Mouse (Mus musculus): Measurements from ENCODE around the gene Yju2. TPM values are rescaled to one million over a fixed set of nuclear protein-coding genes. Genes with fewer than 3 reads are reported as not detected.
A peak's percentile ranks its signal among the peaks of the same experiment; 100 is the strongest.

The Yju2 gene
- polyA plus RNA-seq, 1 experiment: 17.3 TPM

DNA sequence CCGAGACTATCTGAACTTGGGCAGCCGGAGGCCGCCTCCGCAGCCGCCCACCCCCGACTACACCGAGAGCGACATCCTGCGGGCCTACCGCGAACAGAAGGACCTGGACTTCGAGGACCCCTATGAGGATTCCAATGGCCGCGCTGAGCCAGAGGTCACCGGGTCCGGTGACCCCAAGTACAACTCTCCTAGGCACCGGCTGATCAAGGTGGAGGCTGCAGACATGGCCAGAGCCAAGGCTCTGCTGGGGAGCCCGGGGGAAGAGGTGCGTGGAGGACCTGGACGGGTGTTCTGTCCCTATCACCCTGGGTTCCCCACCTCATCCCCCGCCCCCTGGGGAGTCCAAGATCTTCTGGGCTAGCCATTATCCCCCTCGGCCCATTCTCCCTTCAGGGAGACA is 12.6 kb downstream of the Yju2 start:
- 56% methylated on average over 22 of the region's 22 CpGs for WGBS
- peaks cover 7% of the 10 kb centered on the region; the same call in 1 of the 2 replicates for H3K27me3 ChIP-seq (ENCODE audit: control insufficient read depth, insufficient read depth, low read length)
- no peak overlapping the region for H3K27ac ChIP-seq (ENCODE audit: control insufficient read depth, insufficient read depth, low read length)

DNA sequence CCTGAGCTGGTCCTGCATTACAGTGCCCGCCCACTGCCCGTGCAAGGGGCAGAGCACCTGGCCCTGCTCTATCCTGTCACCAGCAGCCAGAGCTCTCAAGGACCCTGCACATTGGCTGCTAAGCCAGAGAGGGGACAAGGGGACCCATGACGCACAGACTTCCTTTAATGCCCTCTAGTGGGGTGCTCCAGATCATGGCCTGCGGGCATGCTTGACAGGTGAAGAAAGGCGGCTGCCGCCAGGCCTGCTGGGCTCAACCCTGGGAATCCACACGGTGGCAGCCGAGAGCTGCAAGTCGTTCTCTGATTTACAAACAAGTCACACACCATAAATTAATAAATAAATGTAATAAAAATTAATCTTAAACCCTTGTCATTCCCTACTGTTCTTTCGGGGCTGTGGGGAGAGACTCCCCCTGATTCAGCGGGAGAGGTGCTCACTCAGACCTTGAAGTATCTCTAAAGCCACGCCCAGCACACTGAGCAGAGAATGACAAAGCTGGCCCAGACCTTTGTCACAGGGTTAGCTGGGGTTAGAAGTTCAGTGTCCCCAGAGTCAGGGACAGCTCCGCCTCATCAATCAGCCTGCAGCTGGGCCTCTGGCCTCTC is 17.5 kb downstream of the Yju2 start:
- no peaks in the 10 kb centered on the region for H3K27me3 ChIP-seq (ENCODE audit: control insufficient read depth, insufficient read depth, low read length)
- 22% methylated on average over 13 of the region's 13 CpGs for WGBS
- H3K4me1 ChIP-seq (replicated peaks; ENCODE audit: control insufficient read depth, insufficient read depth, low read length): no peaks in the 10 kb centered on the region
- H3K4me3 ChIP-seq (ENCODE audit: control insufficient read depth, insufficient read depth, low read length): no peak overlapping the region
- TF ChIP-seq POLR2A (IDR thresholded peaks at IDR 0.05; ENCODE audit: control insufficient read depth, extremely low read depth, insufficient read depth, low read length, poor library complexity) (no peak), CTCF (IDR thresholded peaks at IDR 0.05; ENCODE audit: borderline replicate concordance, control insufficient read depth, extremely low read depth, insufficient read depth, low read length, poor library complexity) (peak; percentile 69; the same call in 1 of the 2 replicates)
- peak; percentile 72 for DNase-seq
- no peak overlapping the region for H3K27ac ChIP-seq (ENCODE audit: control insufficient read depth, insufficient read depth, low read length)
- H3K36me3 ChIP-seq (ENCODE audit: control insufficient read depth, insufficient read depth, low read length): no peaks in the 10 kb centered on the region

More for the DNA sequence above, 12.6 kb downstream of the Yju2 start:
- no peak for DNase-seq
- Histone ChIP-seq H3K36me3 (ENCODE audit: control insufficient read depth, insufficient read depth, low read length) (peaks cover 7% of the 10 kb centered on the region), H3K4me3 (ENCODE audit: control insufficient read depth, insufficient read depth, low read length) (no peak overlapping the region), H3K4me1 (replicated peaks; ENCODE audit: control insufficient read depth, insufficient read depth, low read length) (no peaks in the 10 kb centered on the region)
- TF ChIP-seq CTCF (IDR thresholded peaks at IDR 0.05; ENCODE audit: borderline replicate concordance, control insufficient read depth, extremely low read depth, insufficient read depth, low read length, poor library complexity): no peak
- no peak for TF ChIP-seq POLR2A (IDR thresholded peaks at IDR 0.05; ENCODE audit: control insufficient read depth, extremely low read depth, insufficient read depth, low read length, poor library complexity)

- Histone ChIP-seq H3K4me1 (replicated peaks; ENCODE audit: control insufficient read depth, insufficient read depth, low read length) (no peaks in the 10 kb centered on the region), H3K27me3 (ENCODE audit: control insufficient read depth, insufficient read depth, low read length) (no peaks in the 10 kb centered on the region), H3K36me3 (ENCODE audit: control insufficient read depth, insufficient read depth, low read length) (no peaks in the 10 kb centered on the region), H3K4me3 (ENCODE audit: control insufficient read depth, insufficient read depth, low read length) (no peak overlapping the region), H3K27ac (ENCODE audit: control insufficient read depth, insufficient read depth, low read length) (no peak overlapping the region)
- TF ChIP-seq POLR2A (IDR thresholded peaks at IDR 0.05; ENCODE audit: control insufficient read depth, extremely low read depth, insufficient read depth, low read length, poor library complexity) (no peak), CTCF (IDR thresholded peaks at IDR 0.05; ENCODE audit: borderline replicate concordance, control insufficient read depth, extremely low read depth, insufficient read depth, low read length, poor library complexity) (no peak)
- no peak for DNase-seq
- WGBS: 80% methylated on average over 3 of the region's 3 CpGs
Measured at GRCm38 (mm10) chr17:55977301-55977700, 18.4 kb downstream of the Yju2 start.

GRCm38 (mm10) chr17:55986030-55986961 is 27.4 kb downstream of the Yju2 start, which contains the start of gene Fsd1:
Fsd1 (plus strand) TSS chr17:55986509.
- Histone ChIP-seq H3K36me3 (ENCODE audit: control insufficient read depth, insufficient read depth, low read length) (no peaks in the 10 kb centered on the region), H3K4me3 (ENCODE audit: control insufficient read depth, insufficient read depth, low read length) (no peak within 1 kb of the TSS)
- TF ChIP-seq CTCF (IDR thresholded peaks at IDR 0.05; ENCODE audit: borderline replicate concordance, control insufficient read depth, extremely low read depth, insufficient read depth, low read length, poor library complexity) (no peak), POLR2A (IDR thresholded peaks at IDR 0.05; ENCODE audit: control insufficient read depth, extremely low read depth, insufficient read depth, low read length, poor library complexity) (no peak)

GRCm38 (mm10) chr17:55990278-55990898 is 31.5 kb downstream of the Yju2 start:
- H3K4me3 ChIP-seq (ENCODE audit: control insufficient read depth, insufficient read depth, low read length): no peak overlapping the region
- DNase-seq: no peak
- no peak overlapping the region for H3K27ac ChIP-seq (ENCODE audit: control insufficient read depth, insufficient read depth, low read length)
- H3K36me3 ChIP-seq (ENCODE audit: control insufficient read depth, insufficient read depth, low read length): no peaks in the 10 kb centered on the region
- 90% methylated on average over 8 of the region's 8 CpGs for WGBS
- H3K4me1 ChIP-seq (replicated peaks; ENCODE audit: control insufficient read depth, insufficient read depth, low read length): peaks cover 18% of the 10 kb centered on the region; the same call in 1 of the 2 replicates
- H3K27me3 ChIP-seq (ENCODE audit: control insufficient read depth, insufficient read depth, low read length): no peaks in the 10 kb centered on the region; the same call in 1 of the 2 replicates
- TF ChIP-seq CTCF (IDR thresholded peaks at IDR 0.05; ENCODE audit: borderline replicate concordance, control insufficient read depth, extremely low read depth, insufficient read depth, low read length, poor library complexity) (no peak), POLR2A (IDR thresholded peaks at IDR 0.05; ENCODE audit: control insufficient read depth, extremely low read depth, insufficient read depth, low read length, poor library complexity) (no peak)

More at GRCm38 (mm10) chr17:55986030-55986961, 27.4 kb downstream of the Yju2 start, which contains the start of gene Fsd1:
- DNase-seq: peak; percentile 23
- WGBS: 16% methylated on average over 35 of the region's 35 CpGs
- Histone ChIP-seq H3K27me3 (ENCODE audit: control insufficient read depth, insufficient read depth, low read length) (no peaks in the 10 kb centered on the region; the same call in 1 of the 2 replicates), H3K27ac (ENCODE audit: control insufficient read depth, insufficient read depth, low read length) (no peak within 1 kb of the TSS), H3K4me1 (replicated peaks; ENCODE audit: control insufficient read depth, insufficient read depth, low read length) (peaks cover 20% of the 10 kb centered on the region; the same call in 1 of the 2 replicates)

GRCm38 (mm10) chr17:55996007-55996406 is 37.1 kb downstream of the Yju2 start:
- no peaks in the 10 kb centered on the region for H3K27me3 ChIP-seq (ENCODE audit: control insufficient read depth, insufficient read depth, low read length)
- H3K27ac ChIP-seq (ENCODE audit: control insufficient read depth, insufficient read depth, low read length): no peak overlapping the region
- TF ChIP-seq CTCF (IDR thresholded peaks at IDR 0.05; ENCODE audit: borderline replicate concordance, control insufficient read depth, extremely low read depth, insufficient read depth, low read length, poor library complexity) (no peak), POLR2A (IDR thresholded peaks at IDR 0.05; ENCODE audit: control insufficient read depth, extremely low read depth, insufficient read depth, low read length, poor library complexity) (no peak)
- H3K36me3 ChIP-seq (ENCODE audit: control insufficient read depth, insufficient read depth, low read length): no peaks in the 10 kb centered on the region
- H3K4me1 ChIP-seq (replicated peaks; ENCODE audit: control insufficient read depth, insufficient read depth, low read length): no peaks in the 10 kb centered on the region
- 94% methylated on average over 15 of the region's 15 CpGs for WGBS
- H3K4me3 ChIP-seq (ENCODE audit: control insufficient read depth, insufficient read depth, low read length): no peak overlapping the region
- no peak for DNase-seq
